Mouse (Mus musculus) left cerebral cortex, postnatal 36 days (tissue): ENCODE measurements at regions not wholly inside any gene's neighbourhood (a gene's known extent, or its start where the extent isn't known, plus 50 kb on each side); places are given as distances from the start of the nearest gene placed in this dataset.

Experiments used
- DNase-seq, 2 experiments: peaks; one replicate each; pipeline ENCODE4 v3.0.0; 2021 to 2022; ENCODE audit warnings: low spot score in 2 of 2, mixed read lengths in 1 of 2
- intact Hi-C: fragments of 180-260 bp; cut with DNase I; formaldehyde crosslinking; loops from one replicate; pipeline ENCODE4 v1.15.1; 2025

GRCm38 (mm10) chr7:67895166-67895565 is 57.5 kb upstream of the Igf1r start:
- no peak for DNase-seq

GRCm38 (mm10) chr7:67892917-67893316 is 59.7 kb upstream of the Igf1r start:
- no peak for DNase-seq
- intact Hi-C loops = no loop called here

More at GRCm38 (mm10) chr7:67895166-67895565, 57.5 kb upstream of the Igf1r start:
- intact Hi-C loops = no loop called here

DNA sequence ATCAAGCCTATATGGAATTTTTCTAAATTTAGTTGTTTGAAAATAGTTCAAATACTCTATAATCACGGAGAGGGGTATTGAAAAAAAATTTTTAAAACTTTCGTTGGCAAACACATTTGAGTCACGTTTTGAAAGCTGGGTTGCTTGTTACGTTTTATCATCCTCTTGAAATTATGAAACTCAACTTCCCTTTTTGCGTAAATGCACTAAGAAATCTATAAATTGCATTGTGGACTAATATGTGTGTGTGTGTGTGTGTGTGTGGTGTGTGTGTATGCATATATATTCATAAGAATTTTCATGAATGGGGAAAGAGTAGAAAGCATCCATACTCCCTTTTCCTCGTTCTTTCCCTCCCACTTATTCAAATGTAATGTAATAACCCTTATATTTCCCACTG is 69.6 kb upstream of the Igf1r start:
- intact Hi-C loops = no loop called here

DNA sequence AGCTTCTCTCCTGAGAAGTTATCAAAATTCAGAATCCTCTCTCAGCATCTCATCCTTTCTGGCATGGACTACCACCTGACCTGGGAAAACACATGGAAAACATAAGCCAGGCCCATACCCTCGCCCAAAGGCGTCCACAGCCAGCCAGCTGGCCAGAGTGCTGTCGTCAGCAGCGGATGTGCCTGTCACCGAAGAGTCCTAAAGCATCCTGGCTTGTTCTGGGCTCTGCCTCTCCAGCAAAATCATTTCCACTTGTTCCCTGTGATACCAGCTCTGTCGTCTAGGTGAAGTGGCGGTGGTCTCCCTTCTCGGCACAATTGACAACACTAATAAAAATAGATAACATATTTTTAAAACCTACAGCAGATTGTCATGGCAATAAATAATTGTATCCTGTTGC is 70.0 kb upstream of the Igf1r start:
- intact Hi-C loops = no loop called here
- peak; percentile 14 to 21 for DNase-seq

More for the DNA sequence above, 69.6 kb upstream of the Igf1r start:
- DNase-seq = no peak

GRCm38 (mm10) chr7:67878226-67878625 is 74.4 kb upstream of the Igf1r start:
- intact Hi-C loops = no loop called here

GRCm38 (mm10) chr7:67877587-67877986 is 75.0 kb upstream of the Igf1r start:
- intact Hi-C loops = no loop called here
- DNase-seq = no peak

More at GRCm38 (mm10) chr7:67878226-67878625, 74.4 kb upstream of the Igf1r start:
- no peak for DNase-seq

GRCm38 (mm10) chr7:67854080-67855022 is 94.8 kb upstream of the Synm start:
- intact Hi-C loops = no loop called here
- DNase-seq = no peak

GRCm38 (mm10) chr7:67852859-67853258 is 93.3 kb upstream of the Synm start:
- intact Hi-C loops = no loop called here

DNA sequence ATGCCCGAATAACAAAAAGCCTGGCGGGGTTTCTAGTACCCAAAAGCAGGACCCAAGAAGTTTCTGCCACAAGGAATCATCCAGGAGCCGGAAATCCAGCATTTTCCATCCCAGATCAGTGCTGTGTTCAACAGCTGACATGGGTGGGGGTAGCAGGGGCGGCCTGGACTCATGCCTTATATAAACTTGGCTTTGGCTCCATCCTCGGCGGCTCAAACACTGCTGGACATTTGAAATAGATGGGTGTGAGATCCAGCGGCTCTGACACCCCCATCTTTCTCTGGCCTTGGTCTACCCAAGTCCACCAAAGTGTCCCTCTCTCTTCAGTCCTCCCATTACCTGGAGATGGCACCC is 89.9 kb upstream of the Synm start:
- DNase-seq = peak in 1 of 2 experiments; percentile 21
- intact Hi-C loops = no loop called here

More at GRCm38 (mm10) chr7:67852859-67853258, 93.3 kb upstream of the Synm start:
- no peak for DNase-seq

GRCm38 (mm10) chr7:67848589-67849508 is 89.3 kb upstream of the Synm start:
- intact Hi-C loops = no loop called here
- DNase-seq = peak; percentile 68 to 69

DNA sequence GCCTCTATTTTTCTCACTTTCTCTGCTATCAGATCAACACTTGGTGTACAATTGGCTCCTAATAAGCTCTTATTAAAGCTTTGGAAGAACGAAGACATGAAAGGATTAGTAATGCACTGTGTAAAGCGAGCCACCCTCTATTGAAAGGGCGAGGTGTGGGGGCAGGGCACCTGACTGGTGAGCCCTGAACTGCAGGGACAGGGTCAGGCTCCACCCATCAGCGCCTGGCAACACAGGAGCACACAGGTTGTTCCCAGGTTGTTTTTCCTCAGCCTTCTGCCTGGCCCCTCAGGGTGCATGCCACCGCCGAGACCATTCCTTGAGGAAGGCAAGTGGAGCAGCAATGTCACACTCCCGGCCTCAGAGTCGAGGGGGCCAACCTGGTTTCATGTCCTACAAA is 87.3 kb upstream of the Synm start:
- no peak for DNase-seq
- intact Hi-C loops = loop anchor here (1.0 kb wide), 1 partner anchor 105 kb away; no protein-coding TSS in a partner anchor

- no peak for DNase-seq
- intact Hi-C loops = no loop called here
Measured at GRCm38 (mm10) chr7:67836984-67837383, 77.4 kb upstream of the Synm start.

DNA sequence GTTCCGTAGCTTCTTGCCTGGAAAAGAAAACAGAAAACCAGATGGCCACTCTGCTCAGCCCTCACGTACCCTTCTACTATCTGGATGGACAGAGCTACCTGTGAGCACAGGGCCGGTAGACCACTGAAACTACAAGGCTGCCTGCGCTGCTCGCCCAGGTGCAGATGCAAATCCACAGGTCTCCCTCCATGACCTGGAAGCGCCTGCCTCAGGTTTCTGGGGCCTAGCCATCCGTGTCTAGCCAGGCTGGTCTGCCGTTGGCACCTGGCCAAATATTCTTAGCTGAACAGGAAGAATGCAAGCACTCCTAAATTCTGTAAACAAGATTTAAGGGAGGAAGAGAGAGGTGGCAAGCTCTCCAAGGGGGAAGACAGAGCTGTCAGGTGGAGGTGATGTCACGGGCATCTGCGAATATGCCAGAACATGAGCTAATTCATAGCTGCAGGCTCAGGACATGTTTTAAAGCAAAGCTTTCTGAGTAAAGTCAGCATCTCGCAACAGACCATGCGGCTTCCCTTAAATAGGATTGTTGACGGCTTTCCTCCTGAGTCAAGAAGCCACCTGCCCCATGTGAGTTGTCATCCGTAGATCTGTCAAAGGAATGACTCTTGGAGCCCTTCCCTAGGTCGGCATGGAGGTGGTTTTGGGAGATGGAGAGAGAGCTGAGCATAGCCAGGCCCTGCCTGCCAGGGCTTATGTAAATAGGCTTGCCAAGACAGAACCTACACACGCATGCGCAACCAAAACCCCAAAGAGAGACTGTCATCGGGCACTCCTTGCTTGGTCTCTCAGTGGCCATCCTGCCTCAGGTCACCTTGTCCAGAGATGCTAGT is 76.8 kb upstream of the Synm start:
- intact Hi-C loops = no loop called here
- DNase-seq = no peak

DNA sequence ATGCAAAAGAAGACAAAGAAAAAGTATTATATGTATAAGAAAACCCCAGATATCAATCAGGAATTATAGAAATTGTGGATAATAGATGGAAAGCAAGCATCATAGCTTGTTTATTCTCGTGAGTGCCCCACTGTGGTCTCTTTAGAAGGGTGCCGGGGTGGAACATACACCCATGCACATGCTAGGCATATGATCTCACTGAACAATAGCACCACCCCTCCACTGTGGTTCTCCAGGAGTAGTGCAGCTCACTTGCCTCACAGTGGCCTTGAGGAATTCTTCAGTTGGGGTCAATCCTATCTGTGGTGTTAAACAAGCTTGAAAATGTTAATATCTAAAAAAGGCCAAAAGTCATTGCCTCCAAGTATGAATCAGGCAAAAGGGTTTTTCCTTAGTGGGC is 72.2 kb upstream of the Synm start:
- intact Hi-C loops = no loop called here
- no peak for DNase-seq

- no peak for DNase-seq
- intact Hi-C loops = no loop called here
Measured at GRCm38 (mm10) chr7:67827386-67827785, 67.8 kb upstream of the Synm start.

DNA sequence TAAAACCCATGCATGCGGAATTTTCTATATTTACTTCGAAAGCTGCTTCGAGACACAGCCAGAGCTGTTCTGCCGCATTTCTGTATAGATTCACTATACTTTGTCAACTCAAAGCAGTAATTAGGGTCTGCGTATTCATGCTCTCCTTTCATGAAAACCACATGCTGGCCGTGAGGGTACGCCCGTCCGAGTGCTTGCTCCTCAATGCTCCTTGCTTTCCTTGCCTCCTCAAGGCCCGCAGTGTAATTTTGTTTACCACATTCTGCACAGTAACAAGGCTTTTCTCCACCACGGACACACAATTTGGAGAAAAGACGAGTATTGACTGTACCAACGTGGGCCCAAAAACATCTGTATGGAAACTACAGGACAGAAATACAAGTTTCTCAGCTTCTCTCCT is 67.4 kb upstream of the Synm start:
- no peak for DNase-seq
- intact Hi-C loops = no loop called here

- no peak for DNase-seq
- intact Hi-C loops = no loop called here
Measured at GRCm38 (mm10) chr7:67826368-67826767, 66.8 kb upstream of the Synm start.

GRCm38 (mm10) chr7:67825636-67826280 is 66.2 kb upstream of the Synm start:
- intact Hi-C loops = no loop called here
- DNase-seq = no peak
